Mouse (Mus musculus) stomach, postnatal 0 days (tissue): ENCODE data around the gene Ube2o. TPM values are rescaled to one million over a fixed set of nuclear protein-coding genes. Genes with fewer than 3 reads are reported as not detected.

ENCODE experiments used
- ATAC-seq: fragments of 200-750 bp; cut with Nextera tagmentation; 2 replicates; pipeline ENCODE4 v1.8.0; 2017; ENCODE audit not compliant: low FRiP score, low TSS enrichment
- DNase-seq: peaks from one replicate; pipeline ENCODE4 v3.0.0-alpha.2; 2016; ENCODE audit warnings: low spot score
- H3K27ac ChIP-seq: fragments of 300-500 bp; sonication (generic); replicated peaks from 2 replicates; pipeline ENCODE4 v1.5.1; 2014; ENCODE audit warnings: mild to moderate bottlenecking, control low read depth
- H3K27me3 ChIP-seq: fragments of 300-500 bp; sonication (generic); 2 replicates; pipeline ENCODE4 v1.6.1; 2014; ENCODE audit warnings: low read length; ENCODE audit not compliant: control insufficient read depth, insufficient read depth
- H3K36me3 ChIP-seq: fragments of 300-500 bp; sonication (generic); 2 replicates; pipeline ENCODE4 v1.6.1; 2014; ENCODE audit warnings: low read length, mixed read lengths; ENCODE audit not compliant: control insufficient read depth, insufficient read depth
- H3K4me1 ChIP-seq: fragments of 300-500 bp; sonication (generic); replicated peaks from 2 replicates; pipeline ENCODE4 v1.6.1; 2014; ENCODE audit warnings: antibody characterized with exemption; ENCODE audit not compliant: control insufficient read depth, insufficient read depth
- H3K4me2 ChIP-seq: fragments of 300-500 bp; sonication (generic); replicated peaks from 2 replicates; pipeline ENCODE4 v1.6.1; 2014; ENCODE audit warnings: low read depth, mild to moderate bottlenecking, control low read depth, moderate library complexity
- H3K4me3 ChIP-seq: fragments of 300-500 bp; sonication (generic); 2 replicates; pipeline ENCODE4 v1.5.1; 2014; ENCODE audit warnings: low read depth, low read length, control low read depth
- H3K9ac ChIP-seq: fragments of 300-500 bp; sonication (generic); 2 replicates; pipeline ENCODE4 v1.6.1; 2014; ENCODE audit warnings: mild to moderate bottlenecking, low read length, control low read depth, mixed read lengths
- H3K9me3 ChIP-seq: fragments of 300-500 bp; sonication (generic); 2 replicates; pipeline ENCODE4 v1.6.1; 2016; ENCODE audit warnings: low read length; ENCODE audit not compliant: control insufficient read depth
- CTCF ChIP-seq: IDR thresholded peaks from 2 replicates; pipeline ENCODE4 v1.5.1; 2016; ENCODE audit warnings: antibody characterized with exemption, low read depth, mild to moderate bottlenecking, moderate library complexity
- EP300 ChIP-seq: optimal IDR thresholded peaks from 2 replicates; pipeline ENCODE3; 2016; ENCODE audit warnings: antibody characterized with exemption
- WGBS: fragments of 180-500 bp; shearing (Covaris S2); extraction: QIAGEN DNeasy Blood & Tissue Kit; methylation state at CpG from one replicate; pipeline ENCODE4 v1.1.7; 2014; 5-methylcytosine and 5-hydroxymethylcytosine counted together
- polyA plus RNA-seq: library from polyadenylated mRNA; unstranded; fragments of >200 nt; fragmentation: Nextera tagmentation; extraction: Ambion mirVana; gene quantifications from 2 replicates; pipeline ENCODE4 v1.2.1, GENCODE M21; 2015

Gene Ube2o
- polyA plus RNA-seq, 1 experiment from 2014 or later, result 4.7 TPM

GRCm38 (mm10) chr11:116620559-116621253 lies 39.5 kb upstream of the Ube2o start:
- Histone ChIP-seq H3K4me3 (no peak overlapping the region), H3K36me3 (no peaks in the 10 kb centered on the region), H3K9ac (no peak overlapping the region), H3K4me2 (0 out of 2 replicates have a peak overlapping the region, but pooled peaks have one; percentile 17), H3K4me1 (peaks cover 17% of the 10 kb centered on the region), H3K27ac (peak overlapping the region; percentile 45), H3K9me3 (no peaks in the 10 kb centered on the region), H3K27me3 (no peaks in the 10 kb centered on the region)
- no peak for ATAC-seq
- 80% methylated on average over 10 of the region's 10 CpGs for WGBS
- DNase-seq, result no peak
- no peak for TF ChIP-seq EP300
- TF ChIP-seq CTCF, result no peak

DNA sequence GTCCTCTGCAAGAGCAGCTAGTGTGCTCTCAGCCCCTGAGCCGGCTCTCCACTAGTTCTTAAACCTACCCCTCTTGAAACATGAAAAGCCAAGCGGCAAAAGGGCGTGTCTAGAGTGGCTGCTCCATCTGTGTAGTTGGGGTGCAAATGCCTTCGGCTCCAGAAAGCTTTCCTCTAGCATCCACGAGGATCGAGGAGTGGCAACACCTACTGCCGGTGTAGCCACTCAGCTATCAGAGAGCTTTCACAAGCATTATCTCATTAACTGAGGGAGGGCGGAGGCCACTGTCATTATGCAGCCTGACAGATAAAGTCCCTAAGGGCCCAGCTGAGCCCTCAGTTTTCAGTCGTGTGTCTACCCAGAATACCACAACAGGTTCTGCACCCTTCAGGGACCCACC lies 38.8 kb upstream of the Ube2o start:
- Histone ChIP-seq H3K4me1 (peaks cover 17% of the 10 kb centered on the region), H3K4me3 (no peak overlapping the region), H3K27ac (no peak overlapping the region), H3K36me3 (no peaks in the 10 kb centered on the region), H3K27me3 (no peaks in the 10 kb centered on the region), H3K4me2 (no peak overlapping the region), H3K9me3 (no peaks in the 10 kb centered on the region), H3K9ac (no peak overlapping the region)
- no peak for TF ChIP-seq EP300
- no peak for TF ChIP-seq CTCF
- ATAC-seq (no peak), DNase-seq (no peak)
- WGBS, result 40% methylated on average over 9 of the region's 9 CpGs

GRCm38 (mm10) chr11:116619561-116619960 lies 38.3 kb upstream of the Ube2o start:
- Histone ChIP-seq H3K4me3 (no peak overlapping the region), H3K4me2 (no peak overlapping the region), H3K27ac (no peak overlapping the region), H3K9me3 (no peaks in the 10 kb centered on the region), H3K27me3 (no peaks in the 10 kb centered on the region), H3K4me1 (peaks cover 16% of the 10 kb centered on the region), H3K9ac (no peak overlapping the region), H3K36me3 (no peaks in the 10 kb centered on the region)
- 57% methylated on average over 8 of the region's 8 CpGs for WGBS
- TF ChIP-seq CTCF (no peak), EP300 (no peak)
- ATAC-seq (no peak), DNase-seq (no peak)

GRCm38 (mm10) chr11:116619156-116619555 lies 37.9 kb upstream of the Ube2o start:
- DNase-seq (no peak), ATAC-seq (no peak)

DNA sequence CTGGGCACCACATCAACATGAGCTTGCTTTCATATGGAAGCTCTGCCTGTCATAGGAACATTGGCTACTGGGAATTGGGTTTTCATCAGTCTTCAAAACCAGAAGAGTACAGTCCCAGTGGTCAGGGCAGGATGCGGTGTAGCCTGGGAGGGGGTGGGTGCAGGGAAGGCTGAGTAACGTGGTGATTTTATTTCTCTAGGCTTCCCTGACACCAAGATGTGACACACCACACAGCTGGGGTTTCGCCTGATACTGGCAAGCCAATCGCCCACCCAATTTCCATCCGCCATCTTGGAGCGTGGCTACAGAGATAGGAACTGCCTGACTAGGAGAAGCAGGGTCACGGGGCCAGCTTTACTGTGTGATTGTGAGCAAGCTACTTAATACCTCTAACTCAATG lies 37.4 kb upstream of the Ube2o start:
- H3K4me2 ChIP-seq, result no peak overlapping the region
- DNase-seq (no peak), ATAC-seq (no peak)
- no peaks in the 10 kb centered on the region for H3K27me3 ChIP-seq
- whole genome bisulfite sequencing, result 96% methylated on average over 7 of the region's 7 CpGs
- H3K9ac ChIP-seq, result no peak overlapping the region
- H3K36me3 ChIP-seq, result no peaks in the 10 kb centered on the region
- no peaks in the 10 kb centered on the region for H3K9me3 ChIP-seq
- H3K4me3 ChIP-seq, result no peak overlapping the region
- no peak overlapping the region for H3K27ac ChIP-seq
- TF ChIP-seq EP300, result no peak
- no peak for TF ChIP-seq CTCF
- peaks cover 14% of the 10 kb centered on the region for H3K4me1 ChIP-seq

More at GRCm38 (mm10) chr11:116619156-116619555, 37.9 kb upstream of the Ube2o start:
- Histone ChIP-seq H3K27ac (no peak overlapping the region), H3K4me1 (peaks cover 14% of the 10 kb centered on the region), H3K4me2 (no peak overlapping the region), H3K9ac (no peak overlapping the region), H3K27me3 (no peaks in the 10 kb centered on the region), H3K4me3 (no peak overlapping the region), H3K9me3 (no peaks in the 10 kb centered on the region), H3K36me3 (no peaks in the 10 kb centered on the region)
- WGBS, result 84% methylated on average over 7 of the region's 7 CpGs
- no peak for TF ChIP-seq EP300
- TF ChIP-seq CTCF, result no peak

DNA sequence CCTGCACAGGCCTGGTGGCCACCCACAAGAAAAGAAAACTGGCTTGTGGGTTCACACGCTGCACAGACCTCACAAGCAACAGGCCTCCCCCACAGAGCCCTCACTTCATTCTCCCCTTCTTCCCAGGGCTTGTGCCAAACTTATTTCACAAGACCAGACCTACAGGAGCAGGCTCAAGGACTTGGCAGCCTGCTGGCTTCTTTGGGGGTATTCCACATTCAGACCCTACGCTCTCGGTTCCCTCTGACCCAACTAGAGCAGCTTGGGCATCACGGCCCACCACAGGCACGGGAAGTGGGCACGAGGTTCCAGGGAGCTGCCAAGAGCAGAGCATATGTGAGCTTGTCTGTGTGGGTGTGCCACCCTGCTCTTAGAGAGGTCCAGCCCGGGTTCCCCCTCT lies 36.4 kb upstream of the Ube2o start:
- Histone ChIP-seq H3K4me2 (no peak overlapping the region), H3K27ac (0 out of 2 replicates have a peak overlapping the region, but pooled peaks have one; percentile 18), H3K9me3 (no peaks in the 10 kb centered on the region), H3K4me1 (peaks cover 14% of the 10 kb centered on the region), H3K9ac (no peak overlapping the region), H3K27me3 (no peaks in the 10 kb centered on the region), H3K4me3 (no peak overlapping the region), H3K36me3 (no peaks in the 10 kb centered on the region)
- ATAC-seq, result no peak
- DNase-seq, result no peak
- WGBS, result 71% methylated on average over 7 of the region's 7 CpGs
- TF ChIP-seq CTCF (no peak), EP300 (no peak)
